Mouse (Mus musculus) right cerebral cortex, postnatal 4 days (tissue): ENCODE measurements around the gene Myoz1.
"Not testable (repeated sequence)": the region's sequence is repeated elsewhere in the genome, so short reads cannot be mapped to it uniquely, and the experiment has no call there.

Source experiments
- DNase-seq: peaks from one replicate; pipeline ENCODE4 v3.0.0-alpha.2; 2022

Gene Myoz1

DNA sequence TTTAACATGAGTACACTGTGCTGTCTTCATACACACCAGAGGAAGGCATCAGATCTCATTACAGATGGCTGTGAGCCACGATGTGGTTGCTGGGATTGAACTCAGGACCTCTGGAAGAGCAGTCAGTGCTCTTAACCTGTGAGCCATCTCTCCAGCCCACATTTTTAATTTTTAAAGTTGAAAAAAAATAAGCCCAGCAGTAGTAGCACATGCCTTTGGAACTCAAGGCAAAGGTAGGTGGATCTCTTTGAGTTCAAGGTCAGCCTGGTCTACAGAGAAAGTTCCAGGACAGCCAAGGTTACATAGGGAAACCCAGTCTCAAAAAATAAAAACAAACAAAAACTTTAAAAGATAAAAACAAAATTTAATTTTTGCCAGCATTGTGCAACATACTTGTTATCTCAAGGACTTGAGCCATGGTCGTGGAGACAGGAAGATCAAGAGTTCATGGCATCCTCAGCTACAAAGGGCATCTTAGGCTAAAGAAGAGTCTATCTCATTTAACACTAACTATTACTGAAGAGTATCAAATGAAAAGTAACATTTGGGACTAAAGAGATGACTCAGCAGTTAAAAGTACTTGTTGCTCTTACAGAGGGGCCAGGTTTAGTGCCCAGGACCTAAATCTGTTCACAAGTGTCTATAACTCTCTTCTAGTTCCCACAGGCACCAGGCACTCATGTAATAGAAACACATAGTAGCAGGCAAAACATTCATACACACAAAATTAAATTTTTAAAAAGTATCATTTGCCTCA is 18.3 kb downstream of the Myoz1 start:
- DNase-seq: no peak

- DNase-seq: not testable (repeated sequence)
Observed at GRCm38 (mm10) chr14:20636968-20637367, 19.4 kb downstream of the Myoz1 start.

DNA sequence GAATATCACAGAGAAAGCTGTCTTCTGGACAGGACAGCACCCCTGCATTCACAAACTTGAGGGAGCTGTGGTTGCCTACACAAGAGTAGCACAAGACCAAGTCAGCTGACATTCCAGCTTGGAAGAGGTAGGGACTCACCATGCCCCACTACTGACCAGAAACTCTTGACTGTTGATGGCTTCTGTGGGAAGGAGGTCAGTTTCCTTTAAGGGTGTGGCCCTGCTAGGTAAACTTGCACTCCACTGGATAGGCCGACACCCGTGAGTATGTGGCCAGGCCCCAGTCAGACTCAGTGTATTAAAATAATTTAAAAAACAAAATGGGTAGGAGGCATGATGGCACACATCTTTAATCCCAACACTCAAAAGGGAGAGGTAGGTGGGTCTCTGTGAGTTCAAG is 20.8 kb downstream of the Myoz1 start:
- no peak for DNase-seq

GRCm38 (mm10) chr14:20631253-20631652 is 25.1 kb downstream of the Myoz1 start:
- no peak for DNase-seq

DNA sequence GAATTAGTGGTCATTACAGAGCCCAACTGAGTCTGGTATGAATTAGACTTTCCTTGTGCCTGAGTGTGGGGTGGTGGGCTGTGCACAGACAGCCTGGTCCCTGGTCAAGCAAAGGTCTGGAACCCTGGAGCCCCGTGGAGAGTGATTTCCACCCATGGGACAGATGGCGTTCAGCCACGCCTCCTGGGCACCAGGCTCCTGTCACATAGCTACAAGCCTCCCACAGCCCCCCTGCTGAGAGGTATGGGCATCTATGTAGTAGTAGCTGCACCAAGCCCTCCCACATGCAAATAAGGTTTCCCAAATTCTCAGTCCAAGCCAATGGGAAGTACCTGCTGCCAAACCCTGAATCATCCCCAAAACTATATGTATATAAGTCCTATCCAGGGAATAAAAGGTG is 29.4 kb downstream of the Myoz1 start:
- no peak for DNase-seq

DNA sequence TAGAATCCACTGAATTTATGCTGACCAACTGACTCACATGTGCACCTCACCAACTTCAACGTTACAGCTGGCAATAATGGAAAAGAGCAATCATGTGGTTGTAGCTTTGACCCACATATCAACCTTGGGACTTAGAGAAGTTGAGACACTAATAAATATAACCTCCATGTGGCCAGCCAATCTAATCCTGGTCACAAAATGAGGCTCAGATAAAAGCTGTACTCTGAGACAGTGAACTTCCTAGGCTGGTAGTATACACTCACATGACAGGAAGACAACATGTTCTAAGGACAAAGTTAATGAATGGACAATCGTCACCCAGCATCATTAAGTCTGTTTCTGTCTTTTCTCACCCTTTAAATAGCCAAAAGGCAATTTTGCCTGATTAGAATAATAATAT is 29.9 kb downstream of the Myoz1 start:
- no peak for DNase-seq

- DNase-seq: no peak
Observed at GRCm38 (mm10) chr14:20622907-20623306, 33.4 kb downstream of the Myoz1 start.

DNA sequence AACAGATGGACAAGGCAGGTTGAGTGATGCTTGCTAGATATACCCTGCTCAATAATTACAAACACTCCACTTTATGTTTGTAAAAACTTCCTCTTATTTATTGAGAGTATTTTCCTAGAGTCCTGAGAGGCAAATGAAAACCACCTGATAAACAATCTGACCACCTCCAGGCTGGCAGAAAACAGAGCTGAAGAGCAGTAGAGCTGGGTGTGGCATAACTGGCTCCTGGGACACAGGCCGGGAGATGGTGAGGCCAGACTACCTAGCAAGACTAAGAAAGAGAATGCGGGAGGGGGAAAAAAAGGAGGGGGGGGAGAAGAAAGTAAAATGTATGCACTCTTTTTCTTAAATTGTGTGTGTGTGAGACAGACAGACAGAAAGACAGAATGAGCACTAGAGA is 33.9 kb downstream of the Myoz1 start:
- DNase-seq: no peak

- DNase-seq: no peak
Observed at GRCm38 (mm10) chr14:20621903-20622302, 34.4 kb downstream of the Myoz1 start.

DNA sequence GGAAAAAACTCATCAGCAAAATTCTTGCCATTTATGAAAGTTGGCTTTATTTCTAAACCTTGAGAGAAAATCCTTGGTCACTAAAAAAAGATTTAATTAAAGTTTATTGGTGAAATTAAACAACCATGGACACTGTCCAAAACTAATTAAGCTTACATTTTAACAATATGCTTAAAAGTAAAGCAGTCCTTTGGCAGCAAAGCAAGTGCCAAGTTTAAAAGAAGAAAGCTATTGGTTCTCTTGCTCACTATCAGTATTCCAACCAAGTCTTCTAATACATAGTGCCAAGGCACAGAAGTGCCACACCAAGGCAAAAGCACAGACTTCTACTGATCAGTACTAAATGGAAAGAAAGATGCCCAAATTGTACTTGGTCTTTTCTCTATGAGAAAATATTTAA is 37.2 kb downstream of the Myoz1 start:
- no peak for DNase-seq

GRCm38 (mm10) chr14:20618211-20618610 is 38.1 kb downstream of the Myoz1 start:
- no peak for DNase-seq

DNA sequence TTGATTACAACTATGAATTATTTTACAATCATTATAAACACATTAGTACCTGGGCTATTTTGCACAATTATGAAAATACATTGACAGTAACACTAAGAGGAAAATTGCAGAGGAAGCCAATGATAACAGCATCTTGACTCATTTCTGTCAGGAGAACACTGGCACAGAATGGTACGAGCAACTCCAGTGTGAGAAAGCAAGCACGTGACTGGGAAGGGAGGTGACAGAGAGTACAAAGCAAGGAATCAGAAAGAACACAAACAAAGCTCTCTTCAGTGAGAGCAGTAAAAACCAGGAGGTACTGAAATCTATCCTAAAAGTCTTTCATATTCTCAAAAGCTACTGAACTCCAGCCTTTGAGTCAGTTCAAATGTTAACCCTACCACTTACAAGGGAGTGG is 39.9 kb downstream of the Myoz1 start:
- no peak for DNase-seq

DNA sequence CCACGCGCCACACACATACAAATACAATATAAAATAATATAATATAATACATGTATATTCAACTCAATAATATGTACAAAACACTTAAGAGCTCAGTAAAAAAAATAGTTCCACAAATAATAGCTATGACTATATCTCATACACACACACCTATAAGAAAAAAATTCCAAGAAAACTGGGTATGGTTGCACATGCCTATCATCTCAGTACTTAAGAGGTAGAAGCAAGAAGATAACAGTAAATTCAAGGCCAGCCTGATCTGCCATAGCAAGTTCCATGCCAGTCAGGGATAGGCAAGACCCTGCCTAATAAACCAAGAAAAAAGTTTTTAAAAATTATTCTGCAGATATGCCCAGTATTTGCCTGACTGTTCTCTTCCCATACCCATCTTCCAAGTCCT is 41.3 kb downstream of the Myoz1 start:
- DNase-seq: no peak

DNA sequence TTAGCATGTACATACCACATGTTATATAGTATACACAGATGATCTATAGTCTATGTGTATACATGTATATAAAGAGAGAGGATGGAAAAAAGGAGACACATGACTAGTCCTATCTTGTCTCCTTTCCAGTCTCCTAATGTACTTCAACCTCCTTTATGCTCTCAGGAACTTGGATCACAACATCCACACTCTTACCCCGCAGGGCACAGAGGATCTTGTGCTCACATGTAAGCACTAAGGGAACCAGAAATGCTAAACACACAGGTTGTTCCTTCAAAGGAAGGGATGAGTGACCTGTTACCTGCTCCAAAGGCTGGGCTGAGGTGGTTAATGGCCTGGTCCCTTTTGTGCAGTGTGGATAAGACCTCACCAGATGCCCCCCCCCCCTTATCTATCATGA is 43.5 kb downstream of the Myoz1 start:
- no peak for DNase-seq

DNA sequence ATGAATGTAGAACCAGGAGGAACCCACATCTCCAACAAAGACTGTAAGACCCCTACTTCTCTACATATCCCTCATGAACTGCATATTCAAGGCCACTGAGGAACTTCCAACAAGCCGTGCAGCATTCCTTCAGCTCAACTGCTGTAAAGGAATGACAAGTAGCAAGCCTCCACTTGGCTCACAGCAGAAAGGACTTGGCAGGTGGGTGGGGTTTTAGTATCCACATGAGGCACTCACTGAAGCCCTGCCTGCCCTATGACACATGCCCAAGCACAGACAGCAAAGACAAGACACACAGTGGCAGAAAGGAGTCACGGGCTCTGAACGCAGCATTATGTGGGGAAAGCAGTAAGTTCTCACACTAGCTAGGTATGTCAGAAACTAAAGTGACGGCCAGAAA is 46.2 kb downstream of the Myoz1 start:
- no peak for DNase-seq

DNA sequence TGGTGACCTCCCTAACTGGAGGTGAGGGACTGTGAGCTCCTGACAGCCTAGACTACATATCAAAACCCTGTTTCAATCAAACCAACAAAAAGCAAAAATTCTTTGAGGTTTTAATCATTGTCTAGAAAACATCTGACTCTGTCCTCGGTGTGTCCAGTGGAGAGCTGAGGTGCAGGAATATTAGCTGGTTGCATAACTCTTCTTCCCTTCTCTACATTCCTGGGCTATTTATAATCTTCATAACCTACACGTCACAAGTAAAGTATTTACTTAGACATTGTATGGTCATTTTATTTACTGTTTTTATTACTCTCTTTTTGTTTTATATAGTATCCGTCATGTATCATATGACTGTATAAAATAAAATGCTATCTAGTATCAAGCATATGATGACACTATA is 46.8 kb downstream of the Myoz1 start:
- no peak for DNase-seq

- DNase-seq: no peak
Observed at GRCm38 (mm10) chr14:20607396-20608126, 48.8 kb downstream of the Myoz1 start.

- no peak for DNase-seq
Observed at GRCm38 (mm10) chr14:20601287-20601686, 55.1 kb downstream of the Myoz1 start.

DNA sequence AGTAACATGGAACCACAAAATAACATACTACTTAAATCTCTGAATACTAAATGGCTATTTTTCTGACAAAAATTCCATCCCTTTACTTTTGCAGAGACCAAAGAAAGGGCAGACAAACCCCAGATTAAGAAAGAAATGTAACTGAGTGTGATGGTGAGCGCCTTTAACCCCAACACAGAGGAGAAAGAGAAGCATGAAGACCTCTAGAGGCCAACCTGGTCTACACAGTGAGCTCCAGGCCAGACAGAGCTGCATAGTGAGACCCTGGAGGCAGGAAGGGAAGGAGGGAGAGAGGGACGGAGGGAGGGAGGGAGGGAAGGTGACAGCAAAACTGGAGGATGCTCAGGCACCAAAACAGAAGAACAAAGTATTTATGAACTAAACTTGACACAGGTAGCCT is 56.1 kb downstream of the Myoz1 start:
- DNase-seq: no peak

DNA sequence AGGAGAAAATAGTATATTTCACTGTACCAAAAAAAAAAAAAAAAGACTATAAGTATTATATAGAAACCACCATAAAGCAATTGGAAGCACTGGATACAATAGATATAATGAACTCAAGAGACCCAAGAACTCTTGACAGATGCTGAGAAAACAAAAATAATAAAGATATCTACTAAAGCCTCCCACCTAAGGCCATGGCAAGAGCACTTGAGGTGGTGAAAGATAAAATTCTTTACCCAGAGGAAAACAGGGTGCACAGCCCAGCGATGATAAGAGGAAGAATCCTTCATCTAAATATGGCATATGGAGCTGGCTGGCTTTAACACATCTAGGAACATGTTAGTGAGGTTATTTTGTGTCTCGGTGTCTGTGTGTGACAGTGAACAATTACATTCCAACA is 56.8 kb downstream of the Myoz1 start:
- no peak for DNase-seq
